Mouse (Mus musculus) adrenal gland, postnatal 36 days (tissue): ENCODE measurements around the gene Tacc3. TPM values are rescaled to one million over a fixed set of nuclear protein-coding genes. Genes with fewer than 3 reads are reported as not detected.

Experiments
- DNase-seq, 2 experiments: peaks; one replicate each; pipeline ENCODE4 v3.0.0; 2021; ENCODE audit warnings: mixed read lengths in 1 of 2
- long read RNA-seq, 2 experiments: library from polyadenylated mRNA; stranded (forward); transcript quantifications; one replicate each; pipeline ENCODE4 v2.0.0; 2021; ENCODE audit warnings: borderline sequencing depth in 2 of 2
- total RNA-seq, 2 experiments: library from RNA; stranded (reverse); gene quantifications; 2 replicates each; pipeline ENCODE4 v1.2.3; 2021

Gene Tacc3
- 1 to 10 TPM; 7.6 to 8.4 TPM for total RNA-seq
- long read RNA-seq, experiment 1, partial matches to known transcripts: 1 of 8 reads
- long read RNA-seq, experiment 1, other reads (novel, unspliced or antisense): 6 of 8 reads
- long read RNA-seq, experiment 2, partial matches to known transcripts: 1 of 5 reads
- long read RNA-seq, experiment 2, other reads (novel, unspliced or antisense): 2 of 5 reads

DNA sequence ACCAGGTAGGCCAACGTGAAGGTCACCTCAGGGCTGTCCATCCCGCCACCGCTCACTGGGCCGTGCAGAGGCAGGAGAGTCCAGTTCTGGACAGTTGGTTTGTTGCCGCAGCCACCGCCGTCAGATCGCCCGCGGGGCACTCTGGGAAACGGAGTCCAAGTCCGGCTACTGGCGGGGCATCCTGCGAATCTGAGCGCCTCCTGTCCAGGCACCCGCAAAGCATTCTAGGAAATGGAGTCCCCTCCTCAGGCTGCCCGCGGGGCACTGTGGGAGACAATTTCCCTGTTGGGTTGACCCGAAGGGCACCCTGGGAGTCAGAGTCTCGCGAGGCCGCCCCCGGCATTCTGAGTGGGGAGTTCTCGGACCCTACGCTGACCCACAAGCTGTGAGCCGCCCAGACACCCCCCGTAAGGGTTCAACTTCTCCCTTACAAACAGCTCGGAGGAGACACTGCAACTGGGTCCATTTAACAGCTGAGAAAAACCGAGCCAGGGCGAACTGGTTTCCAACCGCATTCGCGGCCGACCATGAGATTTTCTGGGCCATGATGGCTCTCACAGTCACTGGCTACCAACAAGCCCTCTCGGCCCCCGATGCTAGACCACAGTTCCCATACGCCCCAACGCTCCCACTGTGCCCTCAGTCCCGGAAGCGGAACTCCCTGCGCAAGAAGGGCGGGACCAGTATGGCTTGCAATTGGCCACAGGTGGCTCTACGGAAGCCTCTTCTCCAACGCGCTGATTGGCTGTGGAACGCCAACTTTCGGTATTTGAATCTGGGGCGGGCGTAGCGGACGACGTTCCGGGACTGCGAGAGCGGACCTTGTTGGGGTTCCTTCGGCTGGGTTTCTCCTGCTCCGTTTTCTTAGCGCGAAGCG lies at the start of gene Tacc3, which contains the start of gene Tmem129:
TSS of gene Tacc3 (plus strand) at position 342 of the 877 bp plus-strand sequence.
TSS of gene Tmem129 (minus strand) at position 630 of the 877 bp plus-strand sequence.
- peak; percentile 98 for DNase-seq

- no peak for DNase-seq
These were observed 48.7 kb upstream of the Tacc3 start for GRCm38 (mm10) chr5:33609226-33609625.

GRCm38 (mm10) chr5:33611795-33612194 lies 46.1 kb upstream of the Tacc3 start:
- DNase-seq: no peak

- DNase-seq: peak; percentile 69 to 80
These were observed 43.5 kb upstream of the Tacc3 start for GRCm38 (mm10) chr5:33614391-33614790.

GRCm38 (mm10) chr5:33622671-33623070 lies 35.3 kb upstream of the Tacc3 start:
- no peak for DNase-seq

DNA sequence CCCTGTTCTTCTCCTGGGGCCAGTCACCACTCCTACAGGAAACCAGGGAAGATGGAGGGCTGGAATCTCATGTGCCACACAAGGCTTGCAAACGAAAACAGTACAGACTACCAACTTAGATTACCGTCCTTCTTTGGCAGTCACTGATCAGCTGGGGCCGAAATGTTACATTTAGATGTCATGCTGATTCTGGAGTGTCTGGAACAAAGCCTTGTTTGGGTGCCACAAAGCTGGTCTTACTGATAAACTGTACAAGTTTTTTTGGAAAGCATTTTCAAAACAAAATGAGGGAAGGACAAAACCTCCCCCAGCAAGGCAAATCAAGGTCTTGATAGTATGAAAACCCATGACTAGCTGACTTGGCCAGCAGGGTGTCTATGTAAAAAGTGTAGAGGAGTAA lies 34.2 kb upstream of the Tacc3 start:
- no peak for DNase-seq

DNA sequence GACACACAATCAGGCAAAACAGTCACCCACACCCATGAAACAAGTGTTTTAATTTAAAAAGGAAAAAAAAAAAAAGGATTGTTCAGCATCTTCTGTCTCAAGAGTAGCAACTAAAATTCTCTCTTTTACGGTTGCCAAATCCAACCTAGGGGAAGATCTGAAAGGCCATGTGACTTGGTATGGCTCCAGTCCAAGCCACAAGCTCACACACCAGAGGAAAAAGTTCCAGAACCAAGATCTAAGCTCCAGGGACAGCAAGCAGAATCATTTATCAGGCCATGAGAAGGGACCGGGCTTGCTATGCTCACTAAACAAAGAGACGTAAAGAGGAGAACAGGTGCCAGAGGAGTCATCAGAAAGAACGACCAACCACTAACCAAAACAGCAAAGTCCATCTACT lies 30.0 kb upstream of the Tacc3 start:
- DNase-seq: peak; percentile 65 to 67

DNA sequence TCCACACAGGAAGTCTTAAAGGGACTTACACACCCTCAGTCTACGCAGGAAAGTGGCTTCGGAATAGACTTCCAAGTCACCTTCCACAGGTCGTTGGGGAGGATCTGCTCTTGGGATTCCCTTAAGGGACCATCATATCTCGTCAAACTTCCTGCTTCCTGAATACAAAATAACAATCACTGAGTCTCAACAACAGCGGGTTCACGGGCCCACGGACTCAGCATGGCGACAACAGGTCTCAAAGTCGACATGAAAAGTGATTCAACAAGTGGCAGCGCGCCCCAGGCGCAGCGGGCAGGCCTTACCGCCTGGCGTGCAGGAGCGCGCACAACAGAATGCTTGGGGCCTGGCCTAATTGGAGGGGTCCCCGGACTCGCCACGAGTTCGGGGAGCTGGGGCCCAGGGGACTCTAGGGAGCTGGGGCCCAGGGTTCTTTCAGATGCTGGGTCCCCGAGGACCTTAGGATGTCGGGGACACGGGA lies 29.1 kb upstream of the Tacc3 start:
- peak; percentile 72 to 74 for DNase-seq

DNA sequence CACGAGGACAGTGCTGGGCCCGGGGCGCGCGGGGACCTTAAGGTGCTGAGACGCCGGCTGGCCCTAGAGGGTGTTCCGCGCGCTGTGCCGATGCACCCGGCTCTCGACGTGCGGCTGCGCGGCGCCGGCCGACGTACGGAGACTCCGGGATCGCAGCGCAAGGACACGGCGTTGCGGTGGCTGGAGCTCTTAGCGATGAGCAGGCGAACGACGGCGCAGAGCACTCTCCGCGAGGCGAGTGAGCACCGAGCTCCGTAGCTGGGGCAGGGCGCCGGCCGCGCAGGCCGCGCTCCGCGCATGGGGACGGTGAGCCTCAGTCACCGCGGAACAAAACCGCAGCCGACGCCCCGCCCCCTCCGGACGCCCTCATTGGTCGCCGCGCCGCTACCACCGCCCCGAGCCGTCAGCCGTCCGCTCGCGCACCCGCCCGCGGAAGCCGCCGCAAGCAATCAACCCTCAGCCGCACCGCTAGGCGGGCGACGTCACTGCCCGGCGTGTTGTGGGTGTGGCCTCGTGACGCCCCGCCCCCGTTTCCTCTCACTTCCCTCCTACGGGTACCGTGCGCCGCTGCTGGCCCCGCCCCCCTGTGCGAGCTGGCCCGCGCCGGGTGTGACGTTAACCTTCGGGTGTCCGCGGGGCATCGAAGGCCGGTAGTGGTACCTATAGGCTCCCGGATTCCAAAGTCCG lies 28.5 kb upstream of the Tacc3 start, which contains the start of the genes Fam53a and Gm9903:
TSS of gene Fam53a (minus strand) at position 335 of the 687 bp plus-strand sequence.
TSS of gene Gm9903 (plus strand) at position 625 of the 687 bp plus-strand sequence.
- DNase-seq: peak; percentile 100

DNA sequence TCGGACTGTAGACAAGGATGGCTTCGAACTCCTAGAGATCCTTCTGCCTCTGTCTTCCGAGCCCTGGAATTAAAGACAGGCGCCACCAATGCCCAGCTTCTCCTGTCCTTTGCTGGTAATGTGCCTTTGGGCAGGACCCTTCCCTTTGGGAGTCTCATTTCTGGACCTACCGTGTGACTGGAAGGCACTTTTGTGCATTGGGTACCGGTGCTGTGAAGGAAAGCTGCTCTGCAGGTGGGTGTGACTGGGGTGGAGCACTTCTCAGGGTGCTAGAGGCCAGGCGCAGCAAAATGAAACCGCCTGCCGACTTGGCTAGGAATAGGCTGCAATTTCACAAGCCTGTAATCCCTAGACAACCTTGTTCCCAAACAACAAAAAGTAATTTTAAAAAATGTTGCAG lies 27.9 kb upstream of the Tacc3 start:
- peak; percentile 34 to 48 for DNase-seq

- DNase-seq: no peak
These were observed 27.3 kb upstream of the Tacc3 start for GRCm38 (mm10) chr5:33630615-33631014.

- no peak for DNase-seq
These were observed 25.4 kb upstream of the Tacc3 start for GRCm38 (mm10) chr5:33632526-33632925.

- DNase-seq: no peak
These were observed 22.6 kb upstream of the Tacc3 start for GRCm38 (mm10) chr5:33635361-33635760.

- no peak for DNase-seq
These were observed 20.1 kb upstream of the Tacc3 start for GRCm38 (mm10) chr5:33637606-33638350.

- DNase-seq: no peak
These were observed 19.1 kb upstream of the Tacc3 start for GRCm38 (mm10) chr5:33638826-33639225.

GRCm38 (mm10) chr5:33640652-33641051 lies 17.3 kb upstream of the Tacc3 start:
- peak; percentile 19 to 47 for DNase-seq

DNA sequence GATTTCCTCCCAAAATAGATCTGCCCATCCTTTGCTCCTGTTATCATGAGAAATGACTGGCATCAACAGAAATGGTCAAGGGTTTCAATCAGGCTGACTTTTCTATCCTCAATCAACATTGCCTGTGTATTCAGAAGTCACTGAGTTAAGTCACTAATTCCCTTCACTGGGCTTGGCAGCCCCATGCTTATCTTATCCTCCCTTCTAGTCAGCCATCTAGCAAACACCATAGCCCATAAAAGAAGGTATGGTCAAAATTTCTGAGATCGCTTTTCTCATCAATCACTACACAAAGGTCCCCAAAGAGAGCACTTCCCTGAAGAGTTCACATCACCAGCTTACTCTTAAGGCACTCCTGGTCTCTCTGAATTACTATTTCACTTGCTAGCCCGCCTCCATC lies 6.9 kb upstream of the Tacc3 start:
- DNase-seq: no peak

DNA sequence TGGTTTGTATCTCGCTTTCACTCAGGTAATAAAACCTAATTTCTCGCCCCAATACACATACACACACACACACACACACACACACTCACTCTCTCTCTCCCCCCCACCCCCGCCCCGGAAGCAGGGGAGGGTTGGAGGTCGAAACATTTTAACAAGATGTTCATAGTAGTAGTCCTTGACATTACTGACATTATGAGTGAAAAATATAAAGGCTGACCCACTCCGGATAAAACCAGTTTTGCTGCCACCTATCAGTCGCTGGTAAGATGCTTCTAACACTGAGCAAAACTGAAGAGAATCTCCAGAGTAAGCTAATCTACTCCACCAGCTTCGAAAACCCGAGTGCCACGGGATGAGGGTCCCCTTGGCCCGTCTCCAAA lies 6.4 kb upstream of the Tacc3 start:
- peak; percentile 22 to 30 for DNase-seq

DNA sequence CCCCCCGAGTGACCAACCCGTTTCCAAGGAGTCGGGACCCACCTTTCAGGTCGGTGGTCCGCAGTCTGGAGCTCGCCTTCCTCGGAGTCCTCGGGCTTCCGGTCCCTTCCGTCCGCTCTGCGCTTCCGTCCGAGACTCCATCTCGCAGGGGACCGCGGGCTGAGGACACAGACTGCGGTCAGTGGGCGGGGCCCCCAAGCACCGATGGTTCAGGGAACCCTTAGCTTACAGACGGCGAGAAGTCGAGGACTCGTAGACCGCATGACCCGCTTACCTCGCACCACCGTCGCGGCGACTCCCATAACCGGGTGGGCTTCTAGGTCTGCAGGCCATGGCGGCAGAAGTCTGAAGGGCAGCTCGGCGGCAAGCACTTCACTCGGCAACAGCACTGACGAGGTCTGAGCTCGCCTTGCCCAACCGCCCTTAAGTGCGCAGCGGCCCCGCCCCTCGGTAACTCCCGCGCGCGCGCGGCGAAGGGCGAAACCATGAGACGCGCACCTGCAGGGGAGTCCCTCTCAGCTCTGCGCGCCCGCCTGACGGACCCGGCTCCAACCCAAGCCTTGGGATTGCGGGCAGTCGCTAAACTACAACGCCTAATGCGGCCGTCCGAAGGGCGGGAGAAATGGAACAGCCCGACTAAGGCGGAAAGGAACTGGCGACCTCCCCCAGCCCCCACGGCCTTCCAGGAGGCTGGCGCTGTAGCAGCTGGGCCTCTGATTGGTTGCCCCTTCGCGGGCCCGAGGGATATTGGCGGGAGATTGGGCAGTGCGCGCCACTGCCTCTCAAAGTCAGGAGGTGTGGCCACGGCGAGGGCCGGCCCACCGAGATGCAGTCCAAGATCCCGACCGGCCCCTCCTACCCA lies 5.8 kb upstream of the Tacc3 start, which contains the start of gene Slbp:
TSS of gene Slbp (minus strand) at position 654 of the 862 bp plus-strand sequence.
- DNase-seq: peak; percentile 97 to 98

DNA sequence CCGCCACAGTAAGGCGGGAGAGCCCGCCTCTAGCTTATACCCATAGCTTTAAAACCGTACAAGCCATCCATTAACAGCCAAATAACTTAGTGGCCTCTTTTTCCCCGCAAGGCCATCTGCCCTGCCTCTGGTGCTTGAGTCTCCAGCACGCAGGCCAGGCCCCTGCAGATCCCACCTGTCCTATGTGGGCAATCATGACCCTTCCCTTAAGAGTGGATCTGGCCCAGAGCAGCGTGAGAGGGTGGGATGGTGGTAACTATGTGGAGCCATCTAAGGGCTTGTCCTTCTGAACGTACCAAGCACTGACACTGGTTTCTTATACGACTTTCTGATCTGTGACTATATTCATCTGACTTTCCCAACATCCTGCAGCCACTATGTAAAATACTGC lies 5.2 kb upstream of the Tacc3 start:
- no peak for DNase-seq

GRCm38 (mm10) chr5:33654424-33654823 lies 3.5 kb upstream of the Tacc3 start:
- DNase-seq: no peak
